In the genomic region with DNA sequence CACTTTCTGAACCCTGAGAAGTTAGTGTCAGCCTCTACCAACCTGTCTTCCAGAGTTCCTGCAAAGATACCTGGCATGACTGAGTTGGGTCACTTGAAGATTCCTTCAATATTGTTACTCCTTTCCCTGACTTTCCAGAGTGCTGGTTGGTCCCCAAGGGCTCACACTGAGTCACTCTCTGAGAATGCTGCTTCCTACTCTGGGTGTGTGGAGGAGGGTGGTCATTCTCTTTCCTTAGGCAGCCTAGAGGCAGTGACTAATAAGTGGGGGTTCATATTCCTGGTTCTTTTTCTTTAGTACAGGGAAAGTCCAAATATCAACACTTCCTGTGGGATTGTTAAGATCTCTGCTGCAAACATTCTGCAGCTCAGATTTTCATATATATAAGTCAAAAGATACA, we compare ENCODE assay signal across 24 mouse cellular contexts. TPM values are rescaled to one million over a fixed set of nuclear protein-coding genes. Genes with fewer than 3 reads are reported as not detected.
"Had no signal": no experiment of that assay in that cellular context is flagged by ENCODE, and none has a peak within 500 bp of the region (broad histone marks: within the 10 kb centered on the region; RNA-seq: fewer than 3 reads in every experiment).

No protein-coding gene starts in this region.

- H3K9me3 ChIP-seq: kidney, embryonic 15.5 days; limb, embryonic 13.5 days; liver, embryonic 12.5 days; liver, embryonic 15.5 days; lung, embryonic 15.5 days; megakaryocyte, embryonic 14.5 days; midbrain, embryonic 10.5 days; midbrain, embryonic 13.5 days; neural tube, embryonic 12.5 days; neural tube, embryonic 15.5 days had no signal

- H3K36me3 ChIP-seq: kidney, embryonic 15.5 days; limb, embryonic 13.5 days; liver, embryonic 12.5 days; liver, embryonic 15.5 days; lung, embryonic 15.5 days; midbrain, embryonic 10.5 days; midbrain, embryonic 13.5 days; neural tube, embryonic 12.5 days; neural tube, embryonic 15.5 days had no signal

- ATAC-seq: liver, embryonic 12.5 days; midbrain, embryonic 13.5 days had no signal

- H3K27me3 ChIP-seq: kidney, embryonic 15.5 days; limb, embryonic 13.5 days; liver, embryonic 12.5 days; liver, embryonic 15.5 days; lung, embryonic 15.5 days; megakaryocyte, embryonic 14.5 days; midbrain, embryonic 13.5 days; neural tube, embryonic 12.5 days; neural tube, embryonic 15.5 days had no signal

- H3K4me3 ChIP-seq: kidney, embryonic 15.5 days; limb, embryonic 13.5 days; liver, embryonic 12.5 days; liver, embryonic 15.5 days; lung, embryonic 15.5 days; megakaryocyte, embryonic 14.5 days; midbrain, embryonic 10.5 days; midbrain, embryonic 13.5 days; neural tube, embryonic 12.5 days; neural tube, embryonic 15.5 days had no signal

- H3K9ac ChIP-seq: kidney, embryonic 15.5 days; limb, embryonic 13.5 days; liver, embryonic 12.5 days; liver, embryonic 15.5 days; lung, embryonic 15.5 days; midbrain, embryonic 13.5 days; neural tube, embryonic 12.5 days; neural tube, embryonic 15.5 days had no signal

- H3K4me2 ChIP-seq: kidney, embryonic 15.5 days; limb, embryonic 13.5 days; liver, embryonic 12.5 days; liver, embryonic 15.5 days; lung, embryonic 15.5 days; midbrain, embryonic 13.5 days; neural tube, embryonic 12.5 days; neural tube, embryonic 15.5 days had no signal

- DNase-seq: kidney, adult 8-10 months; kidney, postnatal 10 days; kidney, postnatal 36 days; left cerebral cortex, postnatal 4 days; liver; lung, adult 18-20 months; lung, postnatal 10 days; lung, postnatal 36 days; right cerebral cortex, adult 18-20 months; right cerebral cortex, postnatal 14 days; right cerebral cortex, postnatal 4 days; thymus, adult 2 months; thymus, postnatal 14 days had no signal

- H3K4me1 ChIP-seq: kidney, embryonic 15.5 days; limb, embryonic 13.5 days; liver, embryonic 12.5 days; liver, embryonic 15.5 days; lung, embryonic 15.5 days; megakaryocyte, embryonic 14.5 days; midbrain, embryonic 10.5 days; midbrain, embryonic 13.5 days; neural tube, embryonic 12.5 days; neural tube, embryonic 15.5 days had no signal

- H3K27ac ChIP-seq: kidney, embryonic 15.5 days; limb, embryonic 13.5 days; liver, embryonic 12.5 days; liver, embryonic 15.5 days; lung, embryonic 15.5 days; midbrain, embryonic 10.5 days; midbrain, embryonic 13.5 days; neural tube, embryonic 12.5 days; neural tube, embryonic 15.5 days; stomach, postnatal 0 days had no signal

RNA-seq across cellular contexts. Expression of a gene that starts 16.4 kb away (rescaled TPM):
- polyA plus RNA-seq: thymus, adult 2 months had no signal
